Mouse (Mus musculus) liver, adult 2 months (tissue): Measurements from ENCODE around the gene Mboat2.

Experiments used
- CTCF ChIP-seq: fragments of 200-500 bp; IDR thresholded peaks from 2 replicates; pipeline ENCODE4 v1.5.1; 2011; ENCODE audit warnings: low read depth, low read length, control low read depth
- POLR2A ChIP-seq: fragments of 200-500 bp; IDR thresholded peaks from 2 replicates; pipeline ENCODE4 v1.6.1; 2011; ENCODE audit warnings: low read length, control low read depth; ENCODE audit not compliant: insufficient read depth; ENCODE audit errors: extremely low read depth

DNA sequence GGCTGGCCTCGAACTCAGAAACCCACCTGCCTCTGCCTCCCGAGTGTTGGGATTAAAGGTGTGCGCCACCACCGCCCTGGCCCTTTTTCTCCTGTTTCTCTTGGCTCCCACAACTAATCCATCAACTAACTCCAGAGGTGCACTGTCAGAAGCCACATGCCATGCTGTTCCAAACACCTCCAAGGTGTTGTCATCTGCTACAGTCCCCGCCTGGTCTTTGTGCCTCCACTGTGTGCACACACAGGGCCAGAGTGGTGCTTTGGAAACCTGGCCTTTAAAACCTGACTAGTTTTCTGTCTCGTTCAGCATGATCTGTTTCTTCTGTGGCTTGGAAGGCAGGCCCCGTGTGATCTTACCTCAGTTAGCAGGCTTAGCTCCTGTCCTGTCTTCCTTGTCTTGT is 113.9 kb downstream of the Mboat2 start:
- TF ChIP-seq CTCF (no peak), POLR2A (no peak)
